Mouse (Mus musculus) ovary, postnatal 10 days (tissue): ENCODE data around the gene Ncl.

ENCODE experiments used
- DNase-seq: peaks from one replicate; pipeline ENCODE4 v3.0.0; 2022; ENCODE audit warnings: low spot score

The Ncl gene

GRCm38 (mm10) chr1:86312269-86312668, 46.9 kb downstream of the Ncl start:
- DNase-seq, result no peak

- DNase-seq, result no peak
Observed at GRCm38 (mm10) chr1:86311467-86312005, 47.7 kb downstream of the Ncl start.

DNA sequence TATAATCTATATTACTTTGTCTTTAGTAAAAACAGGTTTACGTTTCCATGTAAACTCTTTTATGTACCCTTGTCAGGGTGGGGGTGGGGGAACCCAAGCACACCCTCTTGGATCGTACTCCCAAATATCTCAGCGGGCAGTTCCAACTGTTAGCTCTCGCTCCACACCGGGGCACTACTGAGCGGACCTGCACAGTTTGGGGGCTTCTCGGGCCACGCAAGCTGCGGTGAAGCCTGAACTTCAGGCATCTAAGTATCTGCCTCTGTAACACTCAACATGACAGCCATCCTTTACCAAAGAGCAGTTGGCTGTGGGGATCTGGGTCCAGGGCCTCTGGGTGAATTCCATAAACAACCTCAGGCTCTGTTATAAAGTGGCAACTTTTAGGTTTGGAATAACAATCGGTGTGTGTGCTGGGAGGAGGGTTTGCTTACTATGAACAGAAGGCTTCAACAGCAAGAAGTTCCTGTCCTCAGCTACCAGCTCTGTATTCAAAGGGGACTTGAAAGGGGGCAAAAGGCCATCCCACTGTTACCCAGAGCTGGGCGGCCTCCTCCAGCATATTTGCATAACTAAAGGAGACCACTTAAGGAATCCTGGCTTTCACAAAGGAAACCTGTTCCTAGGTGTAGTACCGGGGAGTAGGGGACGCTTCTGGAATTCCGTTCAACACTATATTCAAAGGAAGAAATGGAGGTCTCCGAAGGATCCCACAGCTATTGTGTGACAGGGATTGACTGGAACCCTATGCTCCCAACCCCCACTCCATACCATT, 48.5 kb downstream of the Ncl start:
- no peak for DNase-seq

DNA sequence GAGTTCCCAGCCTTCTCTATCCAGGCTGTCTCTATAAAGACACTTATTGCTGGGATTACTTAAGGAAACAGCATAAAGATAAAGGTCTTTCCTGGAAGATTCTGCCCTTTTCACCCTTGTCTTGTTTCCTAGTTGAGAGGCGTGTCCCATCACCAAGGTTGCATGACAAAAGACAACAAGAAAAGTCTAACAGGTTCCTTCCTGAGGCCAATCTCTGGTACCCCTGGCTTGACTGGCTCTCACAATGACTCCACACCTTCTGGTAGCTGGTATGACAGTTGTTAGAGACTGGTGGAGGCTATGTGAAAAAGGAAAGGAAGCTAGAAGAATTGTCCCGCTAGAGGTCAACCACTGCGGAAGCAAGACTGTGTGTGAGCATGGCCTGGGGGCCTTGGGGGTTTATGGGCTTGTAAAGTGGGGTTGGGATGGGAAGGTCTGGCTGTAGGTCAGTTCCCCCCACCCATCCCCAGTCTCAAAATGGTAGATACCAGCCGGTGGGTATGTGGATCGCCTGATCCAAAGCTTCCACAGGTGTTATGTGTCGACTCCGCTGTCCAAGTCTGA, 49.8 kb downstream of the Ncl start:
- no peak for DNase-seq

- DNase-seq, result no peak
Observed at GRCm38 (mm10) chr1:86307871-86308641, 51.1 kb downstream of the Ncl start.

- DNase-seq, result no peak
Observed at GRCm38 (mm10) chr1:86307177-86307762, 51.9 kb downstream of the Ncl start.

DNA sequence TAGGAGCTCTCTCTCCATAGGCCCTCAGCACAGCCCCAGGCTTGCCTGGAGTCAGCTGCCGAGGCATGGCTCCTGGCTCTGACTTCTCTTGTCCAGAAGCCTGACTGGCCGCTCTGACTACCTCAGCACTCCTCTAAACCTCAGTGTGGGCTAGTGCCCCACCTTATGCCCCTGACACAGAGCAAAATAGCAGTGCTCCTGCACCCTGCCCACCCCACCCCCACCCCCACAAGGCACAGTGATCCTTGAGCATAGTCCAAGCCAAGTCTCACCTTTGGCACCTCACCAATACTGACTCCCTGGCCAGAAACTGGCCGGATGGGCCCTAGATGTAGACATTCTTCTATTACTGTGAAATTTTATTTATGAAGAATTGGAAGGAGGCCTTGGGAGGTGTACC, 52.5 kb downstream of the Ncl start:
- no peak for DNase-seq

GRCm38 (mm10) chr1:86303873-86304250, 55.3 kb downstream of the Ncl start:
- DNase-seq, result no peak

GRCm38 (mm10) chr1:86303063-86303872, 55.9 kb downstream of the Ncl start:
- DNase-seq, result peak; percentile 50

DNA sequence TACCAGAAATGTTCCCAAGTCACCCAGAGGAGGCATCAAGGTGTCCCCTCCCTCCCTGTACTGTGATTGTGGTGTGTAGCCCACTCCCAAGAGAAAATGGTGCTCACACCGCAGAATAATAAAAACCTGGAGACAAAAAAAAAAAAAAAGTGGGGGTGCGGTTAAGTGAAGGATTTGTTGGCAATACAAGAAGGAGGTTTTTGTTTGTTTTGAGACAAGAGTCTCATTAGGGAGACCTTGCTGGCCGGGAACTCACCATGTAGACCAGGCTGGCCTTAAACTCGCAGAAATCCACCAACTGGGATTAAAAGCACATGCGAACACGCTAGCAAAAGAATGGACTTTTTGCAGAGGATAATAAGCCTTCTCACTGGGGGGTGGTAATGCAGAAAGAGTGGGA, 56.7 kb downstream of the Ncl start, which contains the start of gene B3gnt7:
TSS of gene B3gnt7 (plus strand) at position 301 of the 400 bp plus-strand sequence.
- no peak for DNase-seq

- DNase-seq, result no peak
Observed at GRCm38 (mm10) chr1:86301221-86302091, 57.7 kb downstream of the Ncl start.

DNA sequence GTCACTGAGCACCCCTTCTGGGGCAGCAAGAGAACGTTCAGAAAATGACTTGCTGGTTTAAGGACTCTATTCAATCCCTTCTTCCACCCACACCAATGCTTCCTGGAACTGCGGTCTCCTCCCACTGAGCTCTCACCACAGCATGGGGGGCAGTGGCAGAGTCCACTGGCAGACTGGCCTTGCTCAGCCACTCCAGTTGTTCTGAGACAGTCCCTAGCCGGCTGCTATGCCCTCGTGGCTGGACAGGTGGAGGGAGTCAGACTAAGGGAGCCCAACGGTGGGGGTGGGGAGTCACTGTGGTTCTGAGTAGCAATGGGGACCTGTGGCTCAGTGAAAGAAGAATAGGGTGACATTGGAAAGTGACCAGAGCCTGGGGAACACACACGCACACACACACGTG, 58.5 kb downstream of the Ncl start:
- no peak for DNase-seq

- DNase-seq, result no peak
Observed at GRCm38 (mm10) chr1:86300093-86300492, 59.1 kb downstream of the Ncl start.
